Mouse (Mus musculus) liver, adult (tissue): ENCODE results near the gene Rab26.

Experiments used
- GATA4 ChIP-seq: IDR thresholded peaks from 2 replicates; pipeline ENCODE4 v1.6.1; 2014; ENCODE audit warnings: mild to moderate bottlenecking, low read length; ENCODE audit not compliant: insufficient replicate concordance

The Rab26 gene

DNA sequence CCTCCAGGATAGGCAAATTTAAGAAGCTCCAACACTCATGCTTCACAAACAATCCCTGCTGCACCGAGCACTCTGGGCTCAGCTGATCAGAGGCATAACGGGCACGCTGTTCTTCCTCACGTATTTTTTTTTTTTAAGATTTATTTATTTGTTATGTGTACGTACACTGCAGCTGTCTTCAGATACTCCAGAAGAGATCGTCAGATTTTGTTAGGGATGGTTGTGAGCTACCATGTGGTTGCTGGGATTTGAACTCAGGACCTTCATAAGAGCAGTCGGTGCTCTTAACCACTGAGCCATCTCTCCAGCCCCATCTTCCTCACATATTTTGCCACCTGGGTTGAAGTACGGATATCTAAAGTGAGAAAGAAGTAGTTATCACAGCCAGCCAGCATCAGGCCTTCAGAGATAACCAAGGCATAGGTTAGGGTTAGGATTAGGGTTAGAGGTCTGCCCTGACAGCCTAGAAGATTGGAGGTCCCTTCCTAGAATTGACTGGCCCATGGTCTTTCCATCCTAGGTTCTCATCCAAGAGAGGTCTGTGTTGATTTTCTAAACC lies at the start of gene Rab26:
Gene Rab26 (minus strand): TSS at position 51 of the 559 bp plus-strand sequence.
- TF ChIP-seq GATA4 = no peak

DNA sequence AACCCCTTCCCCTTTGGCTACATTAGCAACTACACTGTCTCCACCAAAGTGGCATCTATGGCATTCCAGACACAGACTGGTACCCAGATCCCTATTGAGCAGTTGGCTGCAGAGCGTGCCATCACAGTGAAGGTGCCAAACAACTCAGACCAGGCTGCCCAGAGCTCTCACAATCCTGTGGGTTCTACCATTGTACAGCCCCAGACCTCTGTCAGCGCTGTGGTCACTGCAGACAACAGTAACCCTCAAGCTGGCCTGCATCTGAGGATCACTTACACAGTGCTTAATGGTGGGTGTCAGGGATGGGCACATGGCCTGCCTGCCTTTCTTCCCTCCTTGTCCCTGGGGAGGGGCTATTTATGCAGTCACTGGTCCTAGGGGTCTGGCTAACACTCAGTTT lies 46.3 kb upstream of the Rab26 start:
- TF ChIP-seq GATA4 = no peak

DNA sequence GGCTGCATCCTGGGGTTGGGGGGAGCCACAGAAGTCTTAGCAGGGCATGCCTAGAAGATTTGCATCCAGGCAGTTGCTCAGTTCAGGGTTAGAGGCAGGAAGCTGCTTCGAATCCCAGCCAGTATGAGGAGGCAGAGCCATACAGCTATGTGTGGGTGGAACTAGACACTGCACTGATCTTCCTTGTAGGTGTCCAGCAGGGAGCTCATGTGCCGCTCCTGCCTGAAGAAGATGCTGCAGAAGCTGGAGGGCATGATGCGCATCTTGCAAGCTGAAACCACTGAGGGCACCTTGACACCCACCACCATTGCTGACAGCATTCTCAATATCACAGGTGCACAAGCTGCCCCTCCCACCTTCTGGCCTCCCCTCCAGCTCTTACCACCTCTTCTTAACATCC lies 45.5 kb upstream of the Rab26 start:
- no peak for TF ChIP-seq GATA4

DNA sequence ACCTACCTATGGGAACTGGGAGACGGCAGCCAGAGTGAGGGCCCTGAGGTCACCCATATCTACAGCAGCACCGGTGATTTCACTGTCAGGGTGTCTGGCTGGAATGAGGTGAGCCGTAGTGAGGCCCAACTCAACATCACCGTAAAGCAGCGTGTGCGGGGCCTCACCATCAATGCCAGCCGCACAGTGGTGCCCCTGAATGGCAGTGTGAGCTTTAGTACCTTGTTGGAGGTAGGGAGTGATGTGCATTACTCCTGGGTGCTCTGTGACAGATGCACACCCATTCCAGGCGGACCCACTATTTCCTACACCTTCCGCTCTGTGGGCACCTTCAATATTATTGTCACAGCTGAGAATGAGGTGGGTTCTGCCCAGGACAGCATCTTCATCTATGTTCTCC lies 39.8 kb upstream of the Rab26 start:
- TF ChIP-seq GATA4 = no peak

DNA sequence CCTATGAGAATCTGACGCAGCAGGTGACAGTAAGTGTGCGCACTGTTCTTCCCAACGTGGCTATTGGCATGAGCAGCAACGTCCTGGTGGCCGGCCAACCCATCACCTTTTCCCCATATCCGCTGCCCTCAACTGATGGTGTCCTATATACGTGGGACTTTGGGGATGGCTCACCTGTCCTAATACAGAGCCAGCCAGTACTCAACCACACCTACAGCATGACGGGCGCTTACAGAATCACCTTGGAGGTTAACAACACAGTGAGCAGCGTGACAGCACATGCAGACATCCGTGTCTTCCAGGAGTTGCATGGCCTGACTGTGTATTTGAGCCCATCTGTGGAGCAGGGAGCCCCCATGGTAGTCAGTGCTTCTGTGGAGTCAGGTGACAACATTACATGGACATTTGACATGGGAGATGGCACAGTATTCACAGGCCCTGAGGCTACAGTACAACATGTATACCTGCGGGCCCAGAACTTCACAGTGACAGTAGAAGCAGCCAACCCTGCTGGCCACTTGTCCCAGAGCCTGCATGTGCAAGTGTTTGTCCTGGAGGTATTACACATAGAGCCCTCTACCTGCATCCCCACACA lies 38.7 kb upstream of the Rab26 start:
- TF ChIP-seq GATA4 = no peak

DNA sequence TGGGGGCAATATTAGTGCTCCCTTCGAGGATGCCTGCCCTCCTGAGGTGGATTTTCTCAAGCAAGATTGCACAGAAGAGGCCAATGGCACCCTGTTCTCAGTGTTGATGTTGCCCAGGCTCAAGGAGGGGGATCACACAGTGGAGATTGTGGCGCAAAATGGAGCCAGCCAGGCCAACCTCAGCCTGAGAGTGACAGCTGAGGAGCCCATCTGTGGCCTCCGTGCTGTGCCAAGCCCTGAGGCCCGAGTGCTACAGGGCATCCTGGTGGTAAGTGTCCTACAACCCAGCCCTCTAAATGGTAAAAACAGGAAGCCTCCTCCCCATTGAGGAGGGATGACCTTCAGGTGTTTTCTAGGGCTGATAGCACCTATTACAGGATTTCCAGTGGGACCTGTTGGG lies 35.8 kb upstream of the Rab26 start:
- no peak for TF ChIP-seq GATA4

DNA sequence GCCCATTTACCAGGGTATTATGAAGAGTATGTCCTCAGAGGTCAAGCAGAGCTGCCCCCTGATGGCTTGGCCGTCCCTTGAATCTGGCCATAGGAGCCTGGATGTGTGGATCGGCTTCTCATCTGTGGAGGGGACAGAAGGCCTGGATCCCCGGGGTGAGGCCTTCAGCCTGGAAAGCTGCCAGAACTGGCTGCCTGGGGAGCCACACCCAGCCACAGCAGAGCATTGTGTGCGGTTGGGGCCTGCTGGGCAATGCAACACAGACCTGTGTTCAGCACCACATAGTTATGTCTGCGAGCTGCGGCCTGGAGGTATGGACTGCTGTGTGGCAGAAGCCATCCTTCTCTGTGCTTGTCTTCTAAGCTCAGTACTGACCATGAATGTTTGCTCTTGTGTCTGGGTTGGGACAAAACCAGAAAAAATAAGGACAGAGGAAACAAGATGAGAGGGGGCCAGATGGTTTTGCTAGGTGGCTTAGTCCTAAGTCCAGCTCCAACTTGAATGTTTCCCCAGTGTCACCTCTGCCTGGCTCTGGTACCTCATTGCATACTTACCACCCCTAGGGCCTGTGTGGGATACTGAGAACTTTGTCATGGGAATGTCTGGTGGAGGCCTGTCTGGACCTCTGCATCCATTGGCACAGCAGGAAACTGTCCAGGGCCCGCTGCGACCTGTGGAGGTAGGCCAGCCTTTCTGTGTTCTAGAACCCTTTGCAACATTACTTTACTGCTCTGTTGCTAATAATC lies 33.2 kb upstream of the Rab26 start:
- no peak for TF ChIP-seq GATA4

DNA sequence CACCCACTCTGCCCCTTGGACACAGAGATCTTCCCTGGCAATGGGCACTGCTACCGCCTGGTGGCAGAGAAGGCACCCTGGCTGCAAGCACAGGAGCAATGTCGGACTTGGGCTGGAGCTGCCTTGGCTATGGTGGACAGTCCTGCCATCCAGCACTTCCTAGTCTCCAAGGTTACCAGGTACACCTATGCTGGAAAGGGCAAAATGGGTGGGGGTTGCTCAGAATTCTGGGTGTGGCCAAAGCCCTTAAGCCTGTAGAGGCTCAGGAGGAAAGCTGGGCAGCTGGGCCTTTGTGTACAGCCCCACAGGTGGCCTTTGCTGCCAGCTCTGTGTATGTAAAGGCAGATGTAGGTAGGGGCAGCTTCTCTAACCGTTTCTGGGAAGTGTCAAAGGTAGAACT lies 31.8 kb upstream of the Rab26 start:
- TF ChIP-seq GATA4 = no peak

DNA sequence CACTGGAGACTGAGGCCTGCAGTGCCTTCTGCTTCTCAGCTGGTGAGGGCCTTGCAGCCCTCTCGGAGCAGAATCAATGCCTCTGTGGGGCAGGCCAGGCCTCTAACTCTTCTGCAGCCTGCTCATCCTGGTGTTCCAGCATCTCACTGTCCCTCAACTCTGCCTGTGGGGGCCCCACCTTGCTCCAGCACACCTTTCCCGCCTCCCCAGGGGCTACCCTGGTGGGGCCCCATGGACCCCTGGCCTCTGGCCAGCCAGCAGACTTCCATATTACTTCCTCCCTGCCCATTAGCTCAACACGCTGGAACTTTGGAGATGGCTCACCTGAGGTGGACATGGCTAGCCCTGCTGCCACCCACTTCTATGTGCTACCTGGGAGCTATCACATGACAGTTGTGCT lies 31.1 kb upstream of the Rab26 start:
- no peak for TF ChIP-seq GATA4

DNA sequence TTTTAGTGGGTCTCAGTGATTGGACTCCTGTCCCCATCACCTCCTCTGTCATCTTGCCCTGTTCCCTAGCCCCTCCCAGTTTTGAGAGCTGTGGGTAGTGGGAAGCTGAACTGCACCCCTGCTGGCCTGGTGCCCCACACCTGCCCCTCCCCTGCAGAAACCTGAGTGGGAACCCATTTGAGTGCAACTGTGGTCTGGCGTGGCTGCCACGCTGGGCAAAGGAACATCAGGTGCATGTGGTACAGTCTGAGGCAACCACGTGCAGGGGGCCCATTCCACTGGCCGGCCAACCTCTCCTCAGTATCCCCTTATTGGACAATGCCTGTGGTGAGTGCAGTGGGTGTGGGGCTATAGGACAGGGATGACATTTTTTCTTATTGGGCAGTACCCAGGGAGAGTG lies 30.4 kb upstream of the Rab26 start:
- no peak for TF ChIP-seq GATA4

DNA sequence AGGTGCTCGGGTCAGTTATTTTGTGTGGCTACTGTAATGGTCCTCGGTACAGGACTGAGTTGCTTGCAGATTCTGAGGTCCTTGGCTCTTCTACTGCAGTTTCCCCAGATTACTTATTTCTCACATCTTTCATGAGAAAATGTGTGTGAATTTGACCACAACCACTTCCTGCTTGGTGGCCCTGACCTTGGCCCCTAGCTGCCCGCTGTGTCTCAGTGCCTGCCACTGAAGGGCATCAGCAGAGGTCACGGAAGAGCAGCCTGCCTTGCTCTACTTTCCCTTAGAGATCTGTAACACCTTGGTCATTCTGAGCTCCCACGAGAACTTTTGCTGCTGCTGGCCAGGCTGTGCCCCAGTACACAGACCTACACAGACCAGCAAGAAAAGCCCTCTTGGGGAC lies 29.6 kb upstream of the Rab26 start:
- TF ChIP-seq GATA4 = no peak

DNA sequence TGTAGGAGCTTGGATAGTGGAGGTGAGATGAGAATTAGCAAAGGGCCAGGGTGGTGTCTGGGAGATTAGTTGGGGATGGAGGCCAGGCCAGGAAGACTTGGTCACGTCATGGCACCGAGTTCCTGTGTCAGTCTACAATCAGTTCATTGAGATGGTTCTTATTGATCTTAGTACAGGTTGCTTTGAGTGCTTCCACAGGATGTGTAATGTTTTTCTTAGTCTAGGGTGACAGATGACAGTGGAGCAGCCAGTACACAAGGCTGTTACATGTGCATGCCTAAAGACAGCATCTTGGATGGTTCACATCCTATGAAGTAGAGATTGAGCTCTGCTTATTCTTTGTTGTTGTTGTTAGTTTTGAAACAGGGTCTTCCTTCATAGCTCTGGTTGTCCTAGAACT lies 27.6 kb upstream of the Rab26 start:
- TF ChIP-seq GATA4 = no peak

DNA sequence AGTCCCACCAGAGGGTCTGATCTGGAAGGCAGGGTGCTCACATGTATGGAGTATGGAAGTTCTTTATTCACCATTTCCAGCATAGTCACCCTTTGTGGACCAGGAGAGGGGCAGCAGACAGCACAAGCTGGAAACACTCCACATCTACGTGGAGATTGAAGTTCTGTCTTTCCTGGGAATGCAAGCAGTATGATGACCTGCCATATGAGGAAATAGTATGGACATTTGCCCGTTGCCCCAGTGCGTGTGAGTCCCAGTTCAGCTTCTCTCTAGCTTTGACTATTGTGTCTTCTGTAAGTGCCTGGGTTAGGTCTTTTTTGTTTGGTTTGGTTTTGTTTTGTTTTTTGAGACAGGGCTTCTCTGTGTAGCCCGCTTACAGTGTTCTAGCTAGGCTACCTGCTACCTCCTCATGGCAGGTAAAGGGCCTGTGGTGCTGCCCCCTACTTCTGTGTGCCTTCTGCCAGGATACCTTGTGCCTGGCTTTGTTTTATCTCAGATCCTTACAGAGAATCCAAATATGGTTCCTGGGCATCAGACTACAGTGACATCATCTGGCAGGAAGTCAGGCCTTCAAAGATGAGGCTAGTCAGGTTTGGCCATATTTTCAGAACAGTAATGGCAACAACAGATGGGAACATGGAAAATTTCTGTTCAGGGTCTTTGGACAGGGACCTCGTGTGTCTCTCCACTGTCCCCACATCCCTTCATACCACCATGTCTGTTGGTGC lies 26.5 kb upstream of the Rab26 start:
- no peak for TF ChIP-seq GATA4

DNA sequence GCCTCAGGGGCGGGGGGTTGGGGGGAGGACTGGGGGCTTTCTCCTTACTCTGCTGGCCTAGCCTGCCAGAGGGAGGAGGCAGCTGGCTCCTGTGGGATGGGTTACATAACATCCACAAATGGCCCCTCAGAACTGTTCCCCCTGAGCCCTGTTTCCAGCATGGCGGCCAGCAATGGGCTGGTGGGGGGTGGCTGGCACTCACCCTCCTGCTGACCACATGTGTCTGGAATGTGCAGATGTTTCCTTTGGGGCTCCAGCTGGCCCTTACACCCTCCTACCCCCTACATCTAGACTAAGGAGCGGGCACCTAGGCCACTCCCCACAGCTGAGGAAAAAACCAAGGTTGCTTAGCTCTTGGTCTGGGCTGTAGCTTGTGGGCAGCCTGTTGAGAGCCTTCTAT lies 25.1 kb upstream of the Rab26 start:
- TF ChIP-seq GATA4 = no peak

DNA sequence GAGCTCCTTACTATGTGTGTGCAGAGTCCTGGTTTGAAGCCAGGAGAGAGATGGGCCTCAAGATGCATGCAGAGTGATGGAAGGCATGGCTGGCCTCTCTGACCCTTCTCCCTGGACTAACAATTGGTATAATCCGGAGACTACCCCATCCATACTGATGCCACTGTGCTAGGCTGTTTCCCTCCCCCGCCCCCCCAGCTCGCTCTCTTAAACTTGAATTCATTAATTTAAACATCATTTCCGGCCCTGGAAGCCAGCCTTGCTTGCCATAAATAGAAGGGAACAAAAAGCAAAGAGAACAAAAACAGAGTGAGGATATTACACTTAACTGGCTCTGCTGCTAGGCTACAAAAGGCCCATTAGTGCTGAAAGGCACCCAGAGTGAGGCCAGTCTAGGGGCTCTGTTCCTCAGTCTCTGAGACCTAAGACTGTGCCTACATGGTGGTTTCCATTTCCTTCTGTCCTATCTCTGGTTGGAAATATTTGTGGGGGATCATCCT lies 24.6 kb upstream of the Rab26 start:
- TF ChIP-seq GATA4 = no peak

DNA sequence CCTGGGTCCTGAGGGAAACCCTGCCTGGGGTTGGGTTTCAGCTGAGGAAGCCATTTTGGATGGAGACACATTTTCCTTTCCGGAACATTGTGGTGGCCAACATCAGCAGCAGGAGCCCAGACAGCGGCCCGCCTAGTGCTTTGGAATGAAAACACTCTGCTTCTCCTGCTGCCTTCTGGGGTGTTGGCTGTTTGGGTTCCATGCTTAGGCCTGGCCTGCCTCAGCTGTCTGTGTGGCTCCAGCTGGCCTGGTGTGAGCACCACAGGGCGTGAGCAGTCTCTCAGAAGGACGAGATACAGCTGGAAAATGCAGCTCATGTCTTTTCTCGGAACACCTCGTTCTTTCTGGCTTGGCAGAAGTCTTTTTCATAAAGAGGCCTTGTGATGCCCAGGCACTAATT lies 23.1 kb upstream of the Rab26 start:
- TF ChIP-seq GATA4 = no peak
